Mouse (Mus musculus) v-Abl transformed pro-B cells (cell line): ENCODE data around the gene Bpi.

Source experiments
- in situ Hi-C, 2 experiments: fragments of 400-800 bp; cut with MboI; formaldehyde crosslinking; loops; one replicate each; pipeline ENCODE4 v1.15.1; 2025; ENCODE audit not compliant: unreplicated experiment in 2 of 2

Gene Bpi

GRCm38 (mm10) chr2:158241126-158241738 is 16.7 kb upstream of the Bpi start:
- in situ Hi-C loops = no loop called here

DNA sequence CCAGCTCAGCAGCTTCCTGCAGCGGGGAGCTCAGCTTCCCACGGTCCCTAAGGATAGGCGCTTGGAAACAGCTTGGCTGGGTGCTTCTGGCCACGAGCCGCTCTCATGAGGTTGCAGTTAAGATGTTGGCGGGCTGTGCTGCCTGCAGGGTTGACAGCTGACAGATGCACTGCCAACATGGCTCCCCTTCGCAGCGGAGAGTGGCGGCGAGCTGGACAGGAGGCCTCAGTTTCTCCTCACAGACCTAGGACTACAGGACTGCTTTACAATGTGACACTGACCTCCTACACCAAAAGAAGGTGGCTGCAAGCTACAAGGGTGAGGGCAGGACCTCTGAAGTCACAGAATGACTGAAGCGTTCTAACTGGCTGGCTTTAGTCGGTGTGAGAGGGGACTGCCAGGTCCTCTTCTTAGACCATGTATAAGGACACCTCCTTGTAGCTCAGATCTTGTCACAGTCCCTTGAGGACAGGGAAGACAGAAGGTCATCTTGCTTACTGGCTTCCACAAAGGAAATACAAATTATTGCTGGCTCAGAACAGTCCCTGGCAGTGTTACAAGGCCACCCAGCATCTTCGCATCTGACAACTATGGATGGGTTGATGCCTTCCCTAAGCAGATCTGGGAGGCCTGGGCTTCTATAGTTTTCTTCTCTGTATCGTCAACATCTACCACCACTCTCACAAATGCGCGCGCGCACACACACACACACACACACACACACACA is 15.6 kb upstream of the Bpi start:
- in situ Hi-C loops = no loop called here

- in situ Hi-C loops = no loop called here
Observed at GRCm38 (mm10) chr2:158243129-158243870, 14.6 kb upstream of the Bpi start.

DNA sequence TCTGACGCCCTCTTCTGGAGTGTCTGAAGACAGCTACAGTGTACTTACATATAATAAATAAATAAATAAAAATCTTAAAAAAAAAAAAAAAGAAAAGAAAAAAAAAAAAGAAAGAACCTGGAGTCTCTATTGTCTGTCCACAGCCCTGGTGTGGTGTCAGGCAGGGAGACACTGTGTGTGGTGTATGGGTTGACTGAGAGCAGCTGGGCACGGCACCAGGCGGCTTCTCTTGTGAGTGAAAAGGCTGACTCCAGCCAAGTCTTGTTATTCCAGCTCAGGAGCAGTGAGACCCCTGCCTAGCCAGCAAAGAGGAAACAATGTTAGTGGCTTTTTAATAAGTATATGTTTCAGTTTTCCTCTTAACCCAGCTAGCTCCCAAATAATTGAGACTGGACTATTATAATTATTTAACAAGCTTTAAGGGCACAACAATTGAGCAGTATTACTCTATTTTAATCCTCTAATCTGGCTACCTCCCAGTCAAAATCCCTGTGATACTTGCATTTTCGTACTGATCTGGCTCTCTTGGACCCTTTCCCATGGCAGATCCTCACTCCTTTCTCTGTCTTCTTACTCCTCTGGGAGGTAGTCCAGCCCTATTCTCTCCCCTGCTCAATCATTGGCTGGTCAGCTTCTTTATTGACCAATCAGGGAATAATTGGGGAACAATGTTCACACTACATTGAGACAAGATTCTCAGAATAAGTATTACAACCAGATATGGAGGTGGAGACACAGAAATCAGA is 12.6 kb upstream of the Bpi start:
- in situ Hi-C loops = no loop called here

DNA sequence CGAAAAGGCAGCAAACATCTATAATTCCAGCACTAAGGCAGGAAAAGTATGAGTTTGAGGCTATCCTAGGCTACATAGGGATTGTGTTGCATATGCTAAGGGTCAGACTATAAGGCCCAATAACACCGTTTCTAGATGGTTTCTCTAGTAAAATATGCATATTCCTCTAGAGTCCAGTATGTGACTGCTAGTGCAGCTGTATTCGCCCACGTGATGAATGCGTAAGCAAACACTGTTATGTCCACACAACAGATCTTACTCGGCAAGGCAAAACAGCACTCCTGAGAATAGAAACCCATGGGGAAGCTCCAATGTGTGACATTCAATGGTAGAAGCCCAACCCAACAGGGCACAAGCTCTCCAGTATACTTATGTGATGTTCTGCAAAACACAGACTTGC is 10.0 kb upstream of the Bpi start:
- in situ Hi-C loops = no loop called here

DNA sequence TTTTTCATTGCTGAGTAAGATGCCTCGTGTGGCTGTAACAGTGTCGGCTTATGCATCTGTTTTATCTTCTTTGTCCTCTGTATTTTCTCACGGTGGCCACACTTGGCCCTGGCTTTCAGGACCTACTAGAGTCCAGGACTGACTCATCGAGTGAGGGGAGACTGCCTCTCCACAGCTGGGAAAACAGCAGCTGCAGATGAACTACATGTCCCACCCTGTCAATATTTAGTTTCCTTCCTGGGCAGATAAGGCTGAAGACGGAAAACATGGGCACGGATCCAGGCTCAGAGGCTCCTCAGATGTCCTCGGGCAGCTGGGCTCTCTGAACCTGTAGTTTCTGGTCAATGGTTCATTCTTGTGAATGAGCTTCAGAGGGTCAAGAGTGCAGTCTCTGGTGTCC is 9.6 kb upstream of the Bpi start:
- in situ Hi-C loops = no loop called here

- in situ Hi-C loops = no loop called here
Observed at GRCm38 (mm10) chr2:158250558-158250957, 7.3 kb upstream of the Bpi start.

DNA sequence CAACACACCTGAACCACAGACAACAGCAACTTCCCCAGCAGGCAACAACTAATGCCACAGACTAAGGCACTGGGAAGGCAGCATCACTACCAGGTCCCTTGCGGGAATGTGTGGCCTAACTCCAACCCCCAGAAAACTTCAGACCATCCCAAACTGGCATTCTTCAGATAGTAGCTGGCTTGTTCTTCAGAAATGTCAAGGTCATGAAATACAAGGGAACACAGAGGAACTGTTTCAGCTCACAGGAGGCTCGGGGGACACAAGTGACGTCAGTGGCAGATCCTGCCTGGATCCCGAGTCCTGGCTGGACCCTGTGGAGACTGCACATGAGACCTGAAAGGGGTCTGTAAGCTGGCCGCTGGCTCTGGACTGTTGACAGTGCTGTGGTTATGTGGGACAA is 4.1 kb upstream of the Bpi start:
- in situ Hi-C loops = no loop called here

GRCm38 (mm10) chr2:158256894-158257293 is 1.0 kb upstream of the Bpi start:
- in situ Hi-C loops = no loop called here

- in situ Hi-C loops = no loop called here
Observed at GRCm38 (mm10) chr2:158258781-158259180, 887 bp downstream of the Bpi start.

DNA sequence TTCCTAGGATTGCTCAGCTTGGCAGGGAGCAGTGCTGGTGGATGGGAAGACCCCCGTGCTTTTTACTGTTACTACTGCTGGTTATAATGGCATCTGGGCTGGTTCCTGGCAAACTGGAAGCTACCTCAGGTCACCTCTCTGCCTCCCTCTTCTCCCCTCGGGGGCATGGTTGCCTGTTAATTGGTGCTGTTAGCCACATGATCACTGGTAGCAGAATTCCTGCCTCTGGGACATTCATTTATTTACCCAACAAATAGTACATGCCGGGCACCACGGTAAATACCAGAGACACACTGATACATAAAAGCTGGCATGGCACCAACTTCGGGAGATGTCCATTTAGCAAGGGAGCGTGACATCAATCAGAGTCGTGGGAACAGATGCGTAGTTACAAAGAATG is 1.6 kb downstream of the Bpi start:
- in situ Hi-C loops = no loop called here

DNA sequence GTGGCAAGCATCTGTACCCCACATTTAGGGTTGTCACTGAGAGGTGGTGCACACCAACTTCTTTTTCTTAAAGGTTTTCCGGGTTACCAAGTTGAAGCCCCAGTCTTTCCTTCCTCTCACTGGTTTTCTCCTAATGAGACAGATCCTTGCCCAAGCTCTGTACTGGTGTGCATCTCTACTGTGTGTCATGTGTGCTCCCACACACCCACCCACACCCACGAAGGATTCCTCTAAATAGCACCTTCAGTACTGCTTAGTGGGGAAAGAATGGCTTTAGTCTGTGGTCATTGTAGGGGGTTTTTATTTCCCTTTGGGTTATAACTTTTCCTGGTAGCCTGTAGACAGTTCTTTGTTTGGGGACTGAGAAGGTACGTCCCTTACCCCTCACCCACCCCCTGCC is 7.0 kb downstream of the Bpi start:
- in situ Hi-C loops = no loop called here

GRCm38 (mm10) chr2:158270017-158270416 is 12.1 kb downstream of the Bpi start:
- in situ Hi-C loops = no loop called here

- in situ Hi-C loops = no loop called here
Observed at GRCm38 (mm10) chr2:158273646-158274045, 15.8 kb downstream of the Bpi start.

GRCm38 (mm10) chr2:158275349-158275748 is 17.5 kb downstream of the Bpi start:
- in situ Hi-C loops = no loop called here

DNA sequence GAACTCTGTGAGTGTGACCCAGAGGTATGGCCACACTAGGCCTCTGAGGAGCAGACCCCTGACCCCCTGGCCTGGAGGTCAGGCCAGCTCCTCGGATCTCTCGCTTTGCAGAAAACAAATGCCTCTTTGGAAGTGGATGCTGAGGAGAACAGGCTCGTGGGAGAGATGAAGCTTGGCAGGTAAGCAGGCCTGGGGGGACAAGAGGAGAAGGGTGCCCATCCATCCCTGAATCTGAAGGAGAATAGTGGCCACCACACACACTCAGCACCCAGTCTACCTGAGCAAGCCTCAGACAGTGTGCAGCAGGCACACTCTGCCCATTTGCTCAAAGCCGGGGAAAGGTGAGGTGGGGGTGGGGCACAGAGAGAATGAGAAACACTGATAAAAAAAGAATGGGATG is 17.9 kb downstream of the Bpi start:
- in situ Hi-C loops = no loop called here

DNA sequence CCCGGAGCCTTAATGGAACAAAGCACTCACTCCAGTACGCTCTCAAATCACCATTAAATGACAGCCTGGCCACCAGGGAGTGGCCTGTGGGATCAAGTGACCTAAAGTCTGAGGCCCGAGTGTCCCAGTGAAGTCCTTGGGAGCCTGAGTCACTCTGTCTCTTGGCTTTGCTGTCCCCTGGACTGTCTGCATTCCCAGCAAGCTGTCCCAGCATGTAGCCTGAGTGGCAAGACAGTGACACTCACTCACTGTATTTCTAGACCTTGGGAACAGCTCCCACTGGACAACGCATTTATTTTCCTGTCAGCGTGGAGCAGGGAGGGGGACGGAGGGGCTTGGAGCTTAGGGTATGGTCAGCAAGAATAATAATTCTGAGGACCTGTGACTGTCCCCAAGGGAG is 18.6 kb downstream of the Bpi start:
- in situ Hi-C loops = no loop called here

GRCm38 (mm10) chr2:158276878-158277277 is 19.0 kb downstream of the Bpi start:
- in situ Hi-C loops = no loop called here

DNA sequence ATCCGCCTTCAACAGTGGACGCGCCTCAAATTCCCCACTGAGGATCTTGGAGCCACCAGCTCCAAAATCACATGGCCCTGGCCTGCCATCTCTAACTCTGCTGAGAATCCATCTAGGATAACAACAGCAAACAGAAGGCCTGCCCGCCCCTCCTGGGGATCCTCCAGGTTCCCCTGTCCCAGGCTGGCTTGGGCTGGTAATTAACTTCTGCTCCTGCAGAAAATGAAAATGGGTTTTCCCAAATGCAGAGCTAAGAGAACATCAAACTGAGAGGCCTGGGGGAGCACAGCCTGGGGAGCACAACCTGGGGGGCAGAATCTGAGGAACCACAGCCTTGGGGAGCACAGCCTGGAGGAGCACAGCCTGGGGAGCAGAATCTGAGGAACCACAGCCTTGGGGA is 21.8 kb downstream of the Bpi start:
- in situ Hi-C loops = no loop called here

GRCm38 (mm10) chr2:158281497-158282205 is 23.8 kb downstream of the Bpi start:
- in situ Hi-C loops = no loop called here

- in situ Hi-C loops = no loop called here
Observed at GRCm38 (mm10) chr2:158283136-158283535, 25.2 kb downstream of the Bpi start.
